15 mouse cellular contexts compared by ENCODE assay signal in genomic region chr15:79306043-79306637, GRCm38 (mm10). TPM values are rescaled to one million over a fixed set of nuclear protein-coding genes. Genes with fewer than 3 reads are reported as not detected.
"Had no signal": no experiment of that assay in that cellular context is flagged by ENCODE, and none has a peak within 500 bp of the region (broad histone marks: within the 10 kb centered on the region; RNA-seq: fewer than 3 reads in every experiment).

No protein-coding gene starts in this region.

- H3K27ac ChIP-seq: kidney, embryonic 15.5 days; limb, embryonic 13.5 days; liver, embryonic 12.5 days; midbrain, embryonic 12.5 days; stomach, embryonic 15.5 days had no signal

- H3K9me3 ChIP-seq: kidney, embryonic 15.5 days; limb, embryonic 13.5 days; liver, embryonic 12.5 days; midbrain, embryonic 12.5 days; stomach, embryonic 15.5 days had no signal

- ATAC-seq: liver, embryonic 12.5 days; midbrain, embryonic 16.5 days had no signal

- H3K9ac ChIP-seq: kidney, embryonic 15.5 days; limb, embryonic 13.5 days; liver, embryonic 12.5 days; lung, embryonic 14.5 days; midbrain, embryonic 12.5 days; stomach, embryonic 15.5 days had no signal

- H3K4me2 ChIP-seq: kidney, embryonic 15.5 days; limb, embryonic 13.5 days; liver, embryonic 12.5 days; lung, embryonic 14.5 days; midbrain, embryonic 12.5 days; stomach, embryonic 15.5 days had no signal

- H3K4me1 ChIP-seq: kidney, embryonic 15.5 days; limb, embryonic 13.5 days; liver, embryonic 12.5 days; midbrain, embryonic 12.5 days; stomach, embryonic 15.5 days had no signal

- H3K4me3 ChIP-seq: kidney, embryonic 15.5 days; limb, embryonic 13.5 days; liver, embryonic 12.5 days; midbrain, embryonic 12.5 days; stomach, embryonic 15.5 days had no signal

- DNase-seq: kidney, postnatal 14 days; lung, embryonic 14.5 days; lung, postnatal 10 days; right cerebral cortex, postnatal 14 days; thymus, postnatal 4 days had no signal

- H3K27me3 ChIP-seq: kidney, embryonic 15.5 days; limb, embryonic 13.5 days; liver, embryonic 12.5 days; midbrain, embryonic 12.5 days; stomach, embryonic 15.5 days had no signal

RNA-seq across cellular contexts. Expression of gene Baiap2l2, which starts 20.8 kb away (rescaled TPM):
- total RNA-seq: megakaryocyte-erythroid progenitor cell, adult 5-6 weeks had no signal

RNA-seq across cellular contexts. Expression of gene Slc16a8, which starts 51.6 kb away (rescaled TPM):
- total RNA-seq: layer of hippocampus, postnatal 25 days; megakaryocyte-erythroid progenitor cell, adult 5-6 weeks had no signal
- polyA plus RNA-seq: liver, embryonic 12.5 days; liver, embryonic 16.5 days; spleen, adult 2 months had no signal
